ENCODE assay signal across 16 mouse cellular contexts in the genomic region with DNA sequence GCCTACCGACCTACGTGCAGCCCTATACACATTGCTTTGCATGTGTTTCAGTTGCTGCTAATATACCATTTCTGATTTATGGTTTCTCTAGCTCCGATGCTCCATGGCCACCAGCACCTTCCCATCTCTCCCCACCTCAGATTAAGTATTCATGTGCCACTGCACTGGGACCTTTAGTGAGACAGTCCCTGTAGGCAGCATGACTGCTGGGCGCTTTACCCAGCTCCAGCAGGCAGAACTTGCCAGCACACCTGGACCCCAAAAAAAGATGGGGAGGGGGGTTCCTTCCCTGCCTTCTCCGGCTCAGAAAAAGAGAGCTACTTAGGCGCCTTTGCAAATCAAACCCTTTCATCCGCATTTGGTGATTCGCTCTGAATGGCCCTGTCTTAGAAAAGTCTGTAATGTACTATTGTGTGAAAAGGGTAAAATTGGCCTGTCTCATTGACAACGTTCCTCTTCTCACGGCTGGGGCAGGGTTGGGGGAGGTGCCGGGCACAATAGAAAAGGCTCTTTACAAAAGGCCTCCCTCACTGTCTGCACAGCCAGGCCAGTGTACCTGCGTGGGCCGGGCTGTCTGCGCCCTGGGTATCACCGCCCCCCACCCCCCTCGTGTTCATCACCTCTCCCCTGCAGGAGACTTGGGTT.
DNase-seq lines count a peak whose midpoint lies in the region; ATAC-seq lines count a peak whose summit lies in the region.
"Had no signal": no experiment of that assay in that cellular context is flagged by ENCODE, and none has a peak within 500 bp of the region (broad histone marks: within the 10 kb centered on the region; RNA-seq: fewer than 3 reads in every experiment).

No protein-coding gene starts in this region.

- H3K36me3 ChIP-seq in forebrain, embryonic 11.5 days (ENCODE audit: control insufficient read depth, insufficient read depth, low read length) = no peaks in the 10 kb centered on the region
- H3K36me3 ChIP-seq in hindbrain, embryonic 15.5 days = no peaks in the 10 kb centered on the region

- H3K4me1 ChIP-seq in forebrain, embryonic 11.5 days (replicated peaks; ENCODE audit: control insufficient read depth, insufficient read depth, low read length) = peaks cover 28% of the 10 kb centered on the region
- peaks cover 9% of the 10 kb centered on the region for H3K4me1 ChIP-seq in hindbrain, embryonic 15.5 days (replicated peaks)

- ATAC-seq in forebrain, embryonic 11.5 days (replicated peaks; ENCODE audit: low FRiP score) = peak; percentile 86
- ATAC-seq in hindbrain, embryonic 15.5 days (ENCODE audit: low FRiP score, low read depth) = peak; percentile 42; the same call in 1 of the 2 replicates

- H3K27me3 ChIP-seq in forebrain, embryonic 11.5 days (ENCODE audit: control insufficient read depth, insufficient read depth, low read length) = no peaks in the 10 kb centered on the region
- no peaks in the 10 kb centered on the region for H3K27me3 ChIP-seq in hindbrain, embryonic 15.5 days

- peak overlapping the region; percentile 35; the same call in 1 of the 2 replicates for H3K9ac ChIP-seq in forebrain, embryonic 11.5 days (ENCODE audit: low read length)
- no peak overlapping the region for H3K9ac ChIP-seq in hindbrain, embryonic 15.5 days

- intact Hi-C loops in left cerebral cortex, postnatal 10 days (cut with DNase I) = no loop called here

- no peaks in the 10 kb centered on the region for H3K9me3 ChIP-seq in forebrain, embryonic 11.5 days (ENCODE audit: control insufficient read depth, low read length)
- H3K9me3 ChIP-seq in hindbrain, embryonic 15.5 days = no peaks in the 10 kb centered on the region

- WGBS in forebrain, embryonic 11.5 days = 20% methylated on average over 16 of the region's 16 CpGs
- 21% methylated on average over 16 of the region's 16 CpGs for WGBS in hindbrain, embryonic 15.5 days

- DNase-seq in embryo, embryonic 10.5 days (ENCODE audit: low spot score) = peak; percentile 40
- no peak for DNase-seq in embryo, embryonic 10 days (ENCODE audit: low spot score)
- peak; percentile 32 for DNase-seq in ES-CJ7 (ENCODE audit: low read depth, low spot score)
- DNase-seq in forebrain, embryonic 11.5 days (ENCODE audit: low spot score) = peak; percentile 70
- no peak for DNase-seq in left cerebral cortex, postnatal 10 days (ENCODE audit: extremely low spot score in 1 of 2, low spot score in 2 of 2)
- DNase-seq in adrenal gland, postnatal 14 days = no peak
- DNase-seq in c-Kit-positive CD71-positive TER-119-positive erythroid progenitor cells, embryonic 14.5 days (ENCODE audit: low spot score) = no peak
- DNase-seq: cerebellum, adult 8-10 months; heart, postnatal 36 days; kidney, adult 9 months; layer of hippocampus, adult 9-11 months; left cerebral cortex, postnatal 4 days; thymus, adult 18-20 months had no signal

- H3K27ac ChIP-seq in forebrain, embryonic 11.5 days (ENCODE audit: low read depth, low read length) = peak overlapping the region; percentile 88
- no peak overlapping the region for H3K27ac ChIP-seq in hindbrain, embryonic 15.5 days (replicated peaks)
- H3K27ac ChIP-seq: macrophage had no signal

- H3K4me3 ChIP-seq in forebrain, embryonic 11.5 days (ENCODE audit: low read depth, low read length) = no peak overlapping the region
- no peak overlapping the region for H3K4me3 ChIP-seq in hindbrain, embryonic 15.5 days
- H3K4me3 ChIP-seq: myocyte had no signal

- no peak overlapping the region for H3K4me2 ChIP-seq in forebrain, embryonic 11.5 days (ENCODE audit: low read depth, low read length, severe bottlenecking)
- no peak overlapping the region for H3K4me2 ChIP-seq in hindbrain, embryonic 15.5 days

Comparison
In these comparisons a context has a peak if more than half of its experiments do, and no peak if none do; other contexts are left out.
1. DNase-seq: peak in embryo, embryonic 10.5 days (single experiment), ES-CJ7 (single experiment) and forebrain, embryonic 11.5 days (single experiment); none in embryo, embryonic 10 days (single experiment), left cerebral cortex, postnatal 10 days (0 of 2), adrenal gland, postnatal 14 days (single experiment) and c-Kit-positive CD71-positive TER-119-positive erythroid progenitor cells, embryonic 14.5 days (single experiment).